Mouse (Mus musculus) ZHBTc4 (cell line): ENCODE measurements around the gene Sgsm2.

Experiments used
- DNase-seq: peaks from one replicate; pipeline ENCODE4 v3.0.0-alpha.2; 2011; ENCODE audit warnings: low read depth, low spot score

The Sgsm2 gene

GRCm38 (mm10) chr11:74842045-74842444 is 54.8 kb downstream of the Sgsm2 start:
- DNase-seq = no peak

DNA sequence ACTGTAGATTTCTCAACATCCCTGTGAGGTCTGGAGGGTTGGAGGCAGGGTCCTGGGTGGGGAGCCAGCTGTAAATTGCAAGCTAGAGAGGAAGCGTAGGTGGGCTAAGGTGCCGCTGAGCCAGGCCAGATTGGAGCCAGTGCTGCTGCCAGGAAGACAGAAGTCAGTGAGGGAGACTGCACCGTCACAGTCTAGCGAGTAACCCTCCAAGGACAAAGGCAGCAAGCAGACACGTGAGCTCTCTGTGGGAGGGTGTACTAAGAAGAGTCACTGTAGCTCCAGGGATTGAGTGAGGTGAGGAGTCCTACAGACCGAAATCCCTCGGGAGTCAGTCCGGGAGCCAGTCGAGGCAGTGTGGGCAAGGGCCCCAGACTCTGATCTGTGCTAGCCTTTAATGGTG is 55.5 kb downstream of the Sgsm2 start:
- DNase-seq = peak; percentile 66

- no peak for DNase-seq
Observed at GRCm38 (mm10) chr11:74840739-74841138, 56.1 kb downstream of the Sgsm2 start.

- DNase-seq = no peak
Observed at GRCm38 (mm10) chr11:74839860-74840715, 56.8 kb downstream of the Sgsm2 start.

- DNase-seq = peak; percentile 75
Observed at GRCm38 (mm10) chr11:74838971-74839370, 57.9 kb downstream of the Sgsm2 start.

GRCm38 (mm10) chr11:74838441-74838840 is 58.4 kb downstream of the Sgsm2 start:
- peak; percentile 97 for DNase-seq

DNA sequence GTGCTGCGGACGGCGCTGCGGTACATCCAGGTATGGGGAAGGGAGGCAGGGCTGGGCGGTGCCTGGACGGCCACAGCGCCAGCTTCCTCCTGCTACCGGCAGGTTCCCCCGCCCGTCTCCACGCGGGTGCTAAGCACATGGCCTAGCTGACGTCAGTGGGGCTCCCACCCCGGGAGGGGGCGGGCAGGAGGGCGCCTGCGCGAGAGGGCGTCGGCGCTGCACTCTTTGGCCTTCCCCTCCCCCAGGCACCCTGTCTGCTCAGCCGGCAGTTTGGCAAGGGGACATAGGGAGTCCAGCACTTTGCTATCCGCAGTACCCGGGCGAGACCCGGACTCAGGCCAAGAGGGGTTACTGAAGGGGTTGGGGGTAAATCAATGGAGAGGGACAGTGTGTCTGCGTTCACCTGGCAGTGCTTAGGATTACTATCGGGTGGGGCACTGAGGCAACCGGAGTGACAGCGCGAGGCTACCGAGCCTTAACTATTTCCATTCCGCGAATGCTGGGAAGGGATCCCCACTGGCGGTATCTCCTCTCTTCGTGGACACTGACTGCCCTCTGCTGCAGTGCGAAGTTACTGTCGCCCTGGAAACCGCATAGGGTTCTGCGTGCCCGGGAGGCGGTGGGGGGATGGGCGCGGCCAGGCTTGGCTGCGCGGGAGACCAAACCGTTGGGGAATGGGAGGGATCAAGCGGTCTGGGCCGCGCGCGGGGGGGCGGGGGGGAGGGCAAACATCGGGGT is 59.0 kb downstream of the Sgsm2 start:
- peak; percentile 97 for DNase-seq

DNA sequence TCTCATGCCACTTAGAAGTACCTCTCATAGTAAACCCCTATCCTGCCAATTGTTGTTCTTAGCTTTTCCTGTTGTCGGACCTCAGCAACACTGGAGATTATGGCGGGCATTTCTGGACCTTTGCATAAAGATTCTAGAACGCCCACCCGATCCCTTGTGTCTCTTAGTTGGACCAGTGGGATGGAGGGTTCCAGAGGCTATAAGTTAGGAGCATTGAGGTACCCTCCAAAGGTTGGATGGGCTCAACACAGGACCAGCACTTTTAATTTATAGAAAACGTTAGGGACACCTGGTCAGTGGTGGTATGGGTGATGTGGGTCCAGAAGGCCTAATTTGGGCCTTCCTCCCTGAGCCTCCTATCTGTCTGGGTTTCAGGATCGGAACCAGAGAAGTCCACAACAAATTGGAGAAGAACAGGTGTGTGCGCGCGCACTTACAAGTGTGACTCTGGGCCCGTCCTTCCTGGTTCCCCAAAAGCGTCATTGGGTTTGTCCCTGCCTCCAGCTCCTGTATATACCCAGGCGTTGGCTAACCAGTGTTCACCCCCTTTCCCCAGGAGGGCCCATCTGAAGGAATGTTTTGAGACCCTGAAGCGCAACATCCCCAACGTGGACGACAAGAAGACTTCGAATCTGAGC is 59.7 kb downstream of the Sgsm2 start:
- no peak for DNase-seq

- DNase-seq = no peak
Observed at GRCm38 (mm10) chr11:74836225-74837055, 60.4 kb downstream of the Sgsm2 start.

DNA sequence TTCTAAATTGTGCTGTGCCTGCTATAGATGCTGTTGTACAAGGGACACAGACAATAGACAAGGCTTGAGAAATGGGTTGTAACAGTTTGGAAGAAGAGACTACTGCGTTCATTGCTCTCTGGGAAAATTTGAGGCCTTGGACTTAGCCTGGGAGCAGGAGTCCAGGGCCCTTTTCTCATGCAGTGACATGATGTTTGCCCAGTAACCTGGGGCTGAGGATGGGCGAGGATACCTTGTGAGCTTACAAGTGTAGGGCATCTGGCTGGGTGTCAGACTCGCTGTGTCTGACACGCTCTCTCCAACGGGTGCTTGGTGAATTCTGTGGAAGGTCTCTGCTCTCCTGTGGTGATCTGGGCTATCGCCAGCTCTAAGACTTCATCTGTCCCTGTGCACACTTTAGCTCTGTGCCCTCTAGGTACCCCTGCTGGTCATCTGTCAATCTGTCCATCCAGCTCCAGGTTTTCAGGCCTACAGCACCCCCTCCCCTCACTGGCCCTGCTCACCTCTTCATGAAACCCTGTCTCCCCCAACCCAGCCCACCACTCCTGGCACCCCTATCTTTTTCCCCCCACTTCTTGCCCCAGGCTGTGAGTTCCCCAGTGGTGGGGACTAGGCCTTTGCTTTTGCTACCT is 61.2 kb downstream of the Sgsm2 start:
- DNase-seq = no peak

DNA sequence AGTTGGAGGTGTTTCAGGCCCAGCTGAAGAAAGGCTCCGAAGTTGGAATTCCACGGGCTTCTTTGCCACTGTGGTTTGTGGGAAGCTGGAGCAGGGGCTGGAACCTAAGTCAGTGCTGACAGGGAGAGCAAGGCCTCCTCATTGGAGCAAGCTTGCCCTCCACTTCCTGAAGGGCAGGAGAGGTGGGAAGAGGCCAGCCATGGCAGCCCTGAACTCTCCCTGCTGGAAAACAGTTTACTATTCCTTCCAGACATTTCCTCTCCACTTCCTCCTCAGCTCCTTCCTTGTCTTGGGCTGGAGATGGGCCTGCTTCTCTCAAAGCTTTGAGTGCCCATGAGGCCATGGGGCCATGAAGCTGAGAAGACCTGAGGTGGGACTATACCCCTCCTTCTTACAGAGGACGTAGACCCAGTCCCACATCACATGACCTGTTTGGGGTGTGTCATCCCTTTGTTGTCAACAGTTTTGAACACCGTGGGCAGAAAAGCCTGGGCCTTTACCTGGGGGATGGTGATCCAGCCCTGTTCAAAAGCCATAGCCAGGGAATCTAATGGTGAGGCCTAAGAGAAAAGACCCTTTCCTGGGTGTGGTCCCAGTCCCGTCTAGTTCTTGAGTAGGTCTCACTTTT is 62.1 kb downstream of the Sgsm2 start:
- peak; percentile 85 for DNase-seq

DNA sequence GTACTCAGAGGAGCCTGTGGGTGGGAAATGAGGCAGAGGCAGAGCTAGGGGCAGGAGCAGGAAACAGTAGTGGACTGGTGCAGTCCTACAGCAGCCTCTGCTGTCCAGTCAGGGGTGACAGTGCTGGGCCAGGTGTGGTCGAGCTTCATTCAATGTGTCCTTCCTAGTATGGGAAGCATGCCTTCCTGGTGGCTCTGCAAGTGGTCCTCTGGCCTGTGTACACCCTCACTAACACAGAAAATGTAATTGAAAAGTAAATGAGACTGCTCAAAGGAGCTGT is 62.6 kb downstream of the Sgsm2 start:
- DNase-seq = no peak

DNA sequence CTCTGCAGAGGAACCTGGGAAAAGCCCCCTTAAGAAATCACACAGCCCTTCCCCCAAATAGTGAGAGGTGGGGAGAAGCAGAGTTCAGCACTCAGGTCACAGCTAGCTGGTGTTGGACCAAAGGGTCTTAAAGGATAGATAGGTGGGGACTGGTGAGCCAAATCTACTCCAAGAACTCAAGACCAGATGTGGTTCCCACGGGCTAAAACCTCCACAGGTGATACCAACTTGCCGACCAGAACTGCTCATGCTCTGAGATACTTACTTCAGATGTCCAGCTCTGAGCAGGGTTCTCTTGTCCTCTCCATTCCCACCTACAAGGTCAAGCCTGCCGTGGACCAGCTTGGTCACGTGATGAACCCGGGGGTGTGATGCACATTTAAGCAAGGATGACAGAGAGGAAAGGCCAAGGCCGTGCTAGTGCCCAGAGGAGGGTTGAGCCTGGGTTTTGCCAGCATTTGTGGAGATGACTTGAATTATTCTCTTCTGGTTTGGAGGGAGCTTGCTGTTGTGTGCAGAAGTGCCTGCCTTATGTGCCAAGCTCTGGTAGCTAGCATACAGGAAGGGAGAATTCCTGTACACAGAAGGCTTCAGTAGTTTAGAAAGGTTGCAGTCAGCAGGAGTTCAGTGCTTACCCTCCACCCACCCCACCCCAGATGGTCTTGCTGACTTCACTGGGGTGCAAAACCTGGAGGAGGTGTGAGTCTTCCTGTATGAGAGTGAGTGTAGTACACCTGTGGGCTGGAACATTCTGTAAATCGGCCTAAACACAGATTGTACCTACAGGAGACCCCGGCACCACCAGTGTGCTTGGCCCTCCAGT is 63.1 kb downstream of the Sgsm2 start:
- no peak for DNase-seq

GRCm38 (mm10) chr11:74832503-74833143 is 64.2 kb downstream of the Sgsm2 start:
- DNase-seq = peak; percentile 89

DNA sequence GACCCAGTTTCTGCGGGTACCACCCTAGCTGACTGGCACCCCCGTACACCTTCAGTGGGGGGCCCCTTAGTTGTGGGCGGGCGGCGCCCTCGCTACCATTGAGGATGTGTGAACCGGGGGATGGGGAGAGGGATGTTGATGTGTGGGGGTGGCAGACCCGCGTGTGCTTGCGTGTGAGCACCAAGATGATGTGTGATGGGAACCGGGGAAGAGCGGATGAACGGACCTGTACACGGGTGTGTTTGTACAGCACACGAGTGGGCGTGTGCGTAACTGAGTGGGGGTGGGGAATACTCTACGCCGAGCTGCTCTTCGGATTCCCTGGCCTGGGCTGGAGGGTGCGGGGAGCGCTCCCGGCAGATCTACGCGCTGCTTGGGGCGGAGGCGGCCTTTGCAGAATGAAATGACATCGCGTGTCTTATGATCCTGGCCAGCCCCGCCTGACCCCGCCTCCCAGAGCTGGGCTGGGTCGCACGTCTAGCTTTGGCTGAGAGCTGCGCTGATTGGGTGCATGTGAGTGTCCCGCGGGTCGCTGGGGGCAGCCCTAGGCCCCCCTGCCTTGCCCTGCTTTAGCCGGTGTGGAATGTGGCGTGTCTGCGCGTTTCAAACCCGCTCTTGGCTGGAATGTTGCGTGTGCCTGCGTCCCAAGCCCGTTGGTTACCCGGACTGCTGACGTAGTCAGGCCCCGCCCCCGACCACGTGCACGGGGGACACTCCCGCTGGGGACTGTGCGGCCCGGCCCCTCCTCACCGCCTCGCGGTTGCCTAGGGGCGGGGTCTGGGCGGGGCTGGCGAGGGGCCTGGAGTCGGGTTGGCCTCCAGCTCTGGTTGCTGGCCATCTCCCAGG is 65.0 kb downstream of the Sgsm2 start:
- peak; percentile 100 for DNase-seq

DNA sequence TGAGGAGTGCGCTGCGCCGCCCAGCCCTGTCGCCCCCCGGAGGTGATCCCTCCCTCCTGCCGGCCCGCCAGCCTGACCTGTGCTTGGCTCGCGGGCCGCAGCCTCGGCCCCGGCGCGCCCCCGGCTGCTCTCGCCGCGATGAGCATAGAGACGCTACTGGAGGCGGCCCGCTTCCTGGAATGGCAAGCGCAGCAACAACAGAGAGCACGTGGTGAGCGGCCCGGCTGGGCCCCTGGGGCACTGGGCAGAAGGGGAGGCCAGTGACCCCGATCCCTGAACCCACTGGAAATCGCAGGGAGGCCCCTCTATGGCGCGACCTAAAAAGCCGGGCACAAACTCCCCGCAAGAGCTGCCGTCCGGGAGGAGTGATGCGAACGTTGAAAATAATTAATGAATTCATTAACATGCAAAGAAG is 65.7 kb downstream of the Sgsm2 start:
- peak; percentile 75 for DNase-seq

GRCm38 (mm10) chr11:74830256-74831161 is 66.4 kb downstream of the Sgsm2 start, which contains the start of gene Mnt:
TSS of gene Mnt (plus strand) at chr11:74830920.
- DNase-seq = peak; percentile 99
